Mouse (Mus musculus): ENCODE measurements at regions not wholly inside any gene's neighbourhood (a gene's known extent, or its start where the extent isn't known, plus 50 kb on each side); places are given as distances from the start of the nearest gene placed in this dataset.

DNA sequence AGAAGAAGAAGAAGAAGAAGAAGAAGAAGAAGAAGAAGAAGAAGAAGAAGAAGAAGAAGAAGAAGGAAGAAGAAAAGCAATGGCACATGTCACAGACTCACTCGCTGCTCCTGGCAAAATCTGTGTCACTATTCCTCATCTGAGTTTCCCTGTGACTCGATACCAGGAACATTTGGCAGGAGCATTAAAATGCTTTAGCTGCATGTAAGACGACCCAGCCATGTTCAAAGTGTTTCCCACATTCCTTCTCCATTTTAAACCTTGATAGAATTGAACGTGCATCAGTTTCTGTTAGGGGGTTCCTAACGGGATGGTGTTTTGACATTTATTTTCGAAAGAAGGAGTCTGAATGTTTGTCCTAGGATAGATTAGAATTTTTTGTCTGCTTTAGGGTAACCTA lies 51.2 kb upstream of the Pja2 start:
- Histone ChIP-seq H3K9me3 (no peaks in the 10 kb centered on the region), H3K27ac (no peak overlapping the region), H3K9ac (no peak overlapping the region), H3K4me1 (no peaks in the 10 kb centered on the region), H3K27me3 (no peaks in the 10 kb centered on the region), H3K4me3 (replicated peaks) (no peak overlapping the region), H3K36me3 (replicated peaks) (no peaks in the 10 kb centered on the region), H3K4me2 (no peak overlapping the region)
- 82% methylated on average over 6 of the region's 6 CpGs for WGBS
- no peak for ATAC-seq (ENCODE audit: low FRiP score)

DNA sequence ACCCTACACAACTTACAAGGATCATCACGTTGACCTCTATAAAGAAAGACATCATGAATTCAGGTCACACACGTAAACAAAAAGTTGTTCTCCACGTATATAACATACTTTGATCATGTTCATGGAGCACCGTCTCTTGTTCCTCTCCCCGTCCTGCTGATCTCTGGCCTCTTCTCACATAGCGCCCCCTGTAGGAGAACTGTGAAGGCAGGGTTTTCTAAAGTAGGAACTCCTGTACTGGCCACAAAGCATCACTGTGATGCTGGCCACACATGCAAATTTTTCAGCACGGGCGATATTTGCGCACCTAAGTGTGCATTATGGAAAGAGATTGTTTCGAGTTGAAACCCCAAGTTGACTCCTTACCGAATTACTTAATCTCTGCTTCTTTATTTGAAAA lies 51.9 kb upstream of the Pja2 start:
- Histone ChIP-seq H3K27ac (no peak overlapping the region), H3K9me3 (no peaks in the 10 kb centered on the region), H3K27me3 (no peaks in the 10 kb centered on the region), H3K4me1 (no peaks in the 10 kb centered on the region), H3K36me3 (replicated peaks) (no peaks in the 10 kb centered on the region), H3K4me3 (replicated peaks) (no peak overlapping the region), H3K9ac (no peak overlapping the region), H3K4me2 (no peak overlapping the region)
- no peak for ATAC-seq (ENCODE audit: low FRiP score)
- 91% methylated on average over 11 of the region's 11 CpGs for WGBS

DNA sequence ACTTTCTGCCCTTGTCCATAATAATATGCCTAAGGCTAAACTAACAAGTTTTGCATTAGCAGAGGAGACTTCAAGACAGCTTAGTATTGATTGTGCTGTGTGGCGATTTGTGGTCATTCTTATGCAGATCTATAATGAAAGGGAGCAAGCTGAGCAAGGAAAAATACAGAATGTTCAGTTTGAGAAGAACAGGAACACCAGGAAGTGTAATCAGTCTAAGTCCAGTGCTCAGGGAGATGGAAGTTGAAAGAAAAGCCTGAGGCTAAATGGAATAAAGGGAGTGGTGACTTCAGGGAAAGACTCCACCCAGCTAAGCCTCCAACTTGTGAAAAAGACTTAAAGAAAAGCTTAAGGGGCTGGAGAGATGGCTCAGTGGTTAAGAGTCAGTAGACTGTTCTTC lies 58.6 kb upstream of the Pja2 start:
- H3K27ac ChIP-seq: no peak overlapping the region
- ATAC-seq (ENCODE audit: low FRiP score): no peak
- no peaks in the 10 kb centered on the region for H3K27me3 ChIP-seq
- H3K4me2 ChIP-seq: no peak overlapping the region
- H3K9me3 ChIP-seq: 0 out of 2 replicates have a peak, but pooled peaks cover 3% of the 10 kb centered on the region
- H3K9ac ChIP-seq: no peak overlapping the region
- no peak overlapping the region for H3K4me3 ChIP-seq (replicated peaks)
- no peaks in the 10 kb centered on the region for H3K36me3 ChIP-seq (replicated peaks)
- H3K4me1 ChIP-seq: no peaks in the 10 kb centered on the region
- WGBS: 80% methylated on average over 1 of the region's 1 CpGs

DNA sequence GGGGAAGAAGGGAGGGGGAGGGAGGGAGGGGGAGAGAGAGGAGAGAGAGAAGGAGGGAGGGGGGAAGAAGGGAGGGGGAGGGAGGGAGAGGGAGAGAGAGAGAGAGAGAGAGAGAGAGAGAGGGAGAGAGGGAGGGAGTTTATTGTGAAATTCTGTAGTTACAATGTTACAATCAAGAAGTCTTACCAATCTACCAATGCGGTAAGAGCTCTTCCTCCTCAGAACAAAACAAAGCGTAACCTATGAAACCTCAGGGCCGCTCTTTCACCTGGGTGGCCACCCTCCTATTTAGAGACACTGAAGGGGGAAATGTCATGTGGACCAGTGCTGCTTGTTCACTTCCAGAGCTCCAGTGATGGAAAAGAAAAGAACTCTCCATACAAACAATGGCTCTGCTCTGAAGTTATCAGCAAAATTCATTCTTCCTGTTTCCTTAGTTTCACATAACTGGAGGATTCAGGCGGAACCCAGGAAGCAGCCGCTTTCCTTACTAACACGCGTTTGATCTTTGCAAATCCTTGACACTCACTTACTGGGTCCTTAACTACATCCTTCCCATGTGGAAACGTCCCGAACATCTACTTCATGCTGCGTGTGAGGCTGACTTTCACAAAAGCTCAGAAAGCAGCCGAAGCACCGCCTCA lies 65.7 kb upstream of the Pja2 start:
- no peak for ATAC-seq (ENCODE audit: low FRiP score)
- H3K4me3 ChIP-seq (replicated peaks): no peak overlapping the region
- WGBS: 64% methylated on average over 12 of the region's 12 CpGs

DNA sequence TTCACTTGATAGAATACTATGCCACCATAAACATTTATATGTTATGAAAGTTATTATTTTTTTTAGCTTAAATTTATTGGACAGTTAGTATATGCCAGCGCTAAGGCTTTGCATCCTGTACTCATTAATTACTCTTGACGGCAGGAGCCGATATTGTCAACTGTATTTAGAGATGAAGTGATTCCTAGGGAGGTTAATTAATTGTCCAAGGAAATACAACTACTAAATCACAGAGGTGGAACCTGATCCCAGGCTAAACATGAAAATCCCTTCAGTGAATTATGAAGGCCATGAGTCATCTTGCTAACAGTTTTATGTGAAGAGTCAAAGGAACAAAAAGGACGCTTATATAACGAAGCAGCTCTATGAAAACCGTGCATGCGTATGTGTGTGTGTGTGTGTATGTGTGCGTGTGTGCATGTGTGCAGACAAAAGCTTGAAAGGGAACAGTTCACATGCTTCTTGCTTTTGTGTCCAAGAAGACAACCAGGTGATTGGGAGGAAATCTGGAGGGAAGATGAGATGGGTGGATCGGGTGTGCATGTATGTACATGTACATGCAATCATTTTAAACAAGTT lies 66.5 kb upstream of the Pja2 start:
- Histone ChIP-seq H3K9ac (no peak overlapping the region), H3K27ac (no peak overlapping the region), H3K36me3 (replicated peaks) (no peaks in the 10 kb centered on the region), H3K27me3 (no peaks in the 10 kb centered on the region), H3K9me3 (no peaks in the 10 kb centered on the region), H3K4me2 (no peak overlapping the region), H3K4me3 (replicated peaks) (no peak overlapping the region), H3K4me1 (no peaks in the 10 kb centered on the region)
- WGBS: 82% methylated on average over 9 of the region's 9 CpGs
- no peak for ATAC-seq (ENCODE audit: low FRiP score)

More for the DNA sequence above, 65.7 kb upstream of the Pja2 start:
- no peaks in the 10 kb centered on the region for H3K4me1 ChIP-seq
- H3K36me3 ChIP-seq (replicated peaks): no peaks in the 10 kb centered on the region
- H3K9ac ChIP-seq: no peak overlapping the region
- H3K27ac ChIP-seq: no peak overlapping the region
- H3K9me3 ChIP-seq: no peaks in the 10 kb centered on the region
- no peaks in the 10 kb centered on the region for H3K27me3 ChIP-seq
- H3K4me2 ChIP-seq: no peak overlapping the region

DNA sequence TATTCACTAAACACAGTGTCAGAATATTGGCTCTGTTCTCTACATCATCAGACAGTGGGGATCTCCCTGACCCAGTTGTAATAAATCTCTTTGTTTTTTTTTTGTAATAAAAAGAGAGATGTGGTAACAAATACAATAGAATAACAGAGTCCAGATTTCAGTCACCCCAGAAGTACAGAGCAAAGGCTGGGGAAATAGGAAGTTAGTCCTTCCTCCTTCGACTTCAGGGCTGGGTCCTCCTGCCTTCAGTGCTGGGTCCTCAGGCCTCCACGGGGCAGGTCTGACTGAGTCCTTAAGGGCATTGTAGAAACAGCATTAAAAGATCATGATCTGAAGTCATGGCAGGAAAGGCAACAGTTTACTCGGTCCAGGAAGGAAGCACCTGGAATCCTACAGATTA lies 67.0 kb upstream of the Pja2 start:
- ATAC-seq (ENCODE audit: low FRiP score): no peak
- no peaks in the 10 kb centered on the region for H3K27me3 ChIP-seq
- 81% methylated on average over 3 of the region's 3 CpGs for WGBS

DNA sequence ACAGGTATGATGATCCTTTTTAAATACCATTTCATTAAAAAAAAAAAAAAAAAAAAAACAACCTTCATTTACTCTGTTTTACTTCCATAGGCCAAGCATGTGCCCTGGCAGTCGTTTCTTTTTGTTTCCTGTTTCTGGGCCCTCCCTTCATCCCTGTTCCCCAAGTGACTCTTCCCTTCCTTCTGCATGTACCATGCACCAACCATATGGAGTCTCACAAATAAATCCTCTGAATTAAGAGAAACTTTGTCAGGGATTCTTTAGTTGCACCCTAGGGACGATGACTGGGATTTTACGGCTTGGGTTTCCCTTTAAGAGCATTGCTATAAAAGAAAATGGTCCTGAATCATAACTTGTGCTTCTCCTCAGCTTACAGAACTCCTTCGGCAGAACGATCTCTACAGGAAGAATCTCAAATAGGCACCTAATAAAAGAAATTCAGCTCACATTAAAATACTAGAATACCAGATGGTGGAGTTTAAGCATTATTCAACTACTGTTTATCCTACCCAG lies 75.1 kb upstream of the Pja2 start:
- no peaks in the 10 kb centered on the region for H3K4me1 ChIP-seq
- ATAC-seq (ENCODE audit: low FRiP score): no peak
- no peaks in the 10 kb centered on the region for H3K9me3 ChIP-seq
- H3K9ac ChIP-seq: no peak overlapping the region
- H3K27me3 ChIP-seq: no peaks in the 10 kb centered on the region
- 79% methylated on average over 5 of the region's 5 CpGs for WGBS
- no peak overlapping the region for H3K27ac ChIP-seq
- no peak overlapping the region for H3K4me3 ChIP-seq (replicated peaks)
- H3K36me3 ChIP-seq (replicated peaks): no peaks in the 10 kb centered on the region
- H3K4me2 ChIP-seq: no peak overlapping the region

More for the DNA sequence above, 67.0 kb upstream of the Pja2 start:
- Histone ChIP-seq H3K4me3 (replicated peaks) (no peak overlapping the region), H3K36me3 (replicated peaks) (no peaks in the 10 kb centered on the region), H3K9me3 (no peaks in the 10 kb centered on the region), H3K4me2 (no peak overlapping the region), H3K27ac (no peak overlapping the region), H3K9ac (no peak overlapping the region), H3K4me1 (no peaks in the 10 kb centered on the region)

DNA sequence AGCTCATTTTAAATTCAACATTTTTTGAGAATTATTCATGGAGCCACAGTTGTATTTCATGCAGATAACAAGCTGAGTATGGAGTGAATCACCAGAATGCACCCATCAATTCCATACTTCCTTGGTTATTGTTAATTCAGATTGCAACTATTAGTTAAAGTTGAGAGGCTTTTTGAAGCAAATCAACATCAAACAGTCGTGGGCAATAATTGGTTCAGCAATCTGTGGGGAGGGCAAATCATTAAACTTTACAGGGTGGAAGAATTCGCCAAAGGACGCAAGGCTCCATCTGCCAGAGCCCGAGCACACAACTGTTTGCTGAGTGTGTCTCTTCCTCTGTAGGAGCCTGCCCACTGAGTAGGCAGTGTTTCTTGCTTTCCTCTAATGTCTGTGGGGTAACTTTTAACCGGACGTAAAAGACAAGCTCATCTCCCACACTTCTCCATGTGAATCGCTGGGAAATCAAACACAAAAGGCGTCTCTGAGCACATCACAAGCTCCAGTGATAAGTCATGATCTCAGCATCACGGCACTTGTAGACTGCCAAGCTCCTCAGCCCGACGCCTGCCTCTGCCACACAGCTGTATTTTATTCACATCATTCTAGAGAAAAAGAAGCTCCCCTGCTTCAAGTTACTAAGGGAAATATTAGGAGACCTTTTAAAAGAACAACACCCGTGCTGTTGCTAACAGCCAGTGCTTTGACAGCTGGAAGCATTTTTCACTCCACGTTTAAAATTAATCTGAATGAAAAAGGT lies 75.7 kb upstream of the Pja2 start:
- 74% methylated on average over 13 of the region's 13 CpGs for WGBS
- ATAC-seq (ENCODE audit: low FRiP score): no peak

DNA sequence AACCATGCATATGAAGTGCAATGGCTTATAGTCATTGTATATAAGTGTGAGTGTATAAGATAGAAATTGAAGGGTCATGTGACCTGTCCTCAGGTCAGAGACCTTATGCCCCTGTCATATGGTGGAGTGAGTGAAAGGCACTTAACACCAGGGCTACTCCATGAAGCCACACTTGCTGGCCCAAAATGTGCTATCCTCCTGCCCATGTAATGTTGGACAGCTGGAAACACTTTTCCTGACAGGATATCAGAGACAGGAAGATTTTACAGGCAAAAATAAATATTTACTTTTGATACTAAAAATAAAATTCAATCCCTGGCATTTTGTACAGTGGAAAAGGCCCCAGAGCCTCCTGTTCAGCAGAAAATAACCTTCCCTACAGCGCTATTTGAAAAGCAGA lies 94.1 kb upstream of the Pja2 start:
- Histone ChIP-seq H3K36me3 (replicated peaks) (no peaks in the 10 kb centered on the region), H3K9ac (no peak overlapping the region), H3K27me3 (no peaks in the 10 kb centered on the region), H3K4me3 (replicated peaks) (no peak overlapping the region), H3K4me2 (no peak overlapping the region), H3K27ac (no peak overlapping the region), H3K9me3 (no peaks in the 10 kb centered on the region), H3K4me1 (no peaks in the 10 kb centered on the region)
- no peak for ATAC-seq (ENCODE audit: low FRiP score)
- WGBS: 85% methylated on average over 1 of the region's 1 CpGs

More for the DNA sequence above, 75.7 kb upstream of the Pja2 start:
- Histone ChIP-seq H3K9ac (no peak overlapping the region), H3K9me3 (no peaks in the 10 kb centered on the region), H3K4me1 (no peaks in the 10 kb centered on the region), H3K4me3 (replicated peaks) (no peak overlapping the region), H3K27me3 (no peaks in the 10 kb centered on the region), H3K36me3 (replicated peaks) (no peaks in the 10 kb centered on the region), H3K4me2 (no peak overlapping the region), H3K27ac (no peak overlapping the region)

DNA sequence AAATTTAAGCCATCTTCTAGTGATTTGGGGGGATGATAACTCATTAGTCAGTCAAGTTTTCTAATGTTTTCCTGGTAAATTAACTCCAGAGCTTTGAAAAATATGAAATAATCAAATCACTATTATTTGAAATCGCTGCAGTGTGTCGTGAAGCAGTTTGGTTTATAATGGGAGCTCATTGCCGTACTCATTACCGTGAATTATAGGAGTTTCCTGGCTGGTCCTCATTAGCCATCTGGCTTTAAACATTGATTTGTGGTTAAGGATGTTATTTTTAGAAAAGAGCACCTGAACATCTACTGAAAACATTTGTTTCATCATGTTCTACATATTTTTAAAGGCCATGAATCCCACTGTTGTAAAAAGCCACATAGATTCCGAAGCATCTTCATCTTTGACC lies 94.8 kb upstream of the Pja2 start:
- 59% methylated on average over 5 of the region's 5 CpGs for WGBS
- H3K4me1 ChIP-seq: no peaks in the 10 kb centered on the region
- H3K9ac ChIP-seq: no peak overlapping the region
- H3K36me3 ChIP-seq (replicated peaks): no peaks in the 10 kb centered on the region
- no peak overlapping the region for H3K27ac ChIP-seq
- ATAC-seq (ENCODE audit: low FRiP score): no peak
- H3K4me3 ChIP-seq (replicated peaks): no peak overlapping the region
- no peaks in the 10 kb centered on the region for H3K9me3 ChIP-seq
- H3K27me3 ChIP-seq: no peaks in the 10 kb centered on the region
- H3K4me2 ChIP-seq: no peak overlapping the region

DNA sequence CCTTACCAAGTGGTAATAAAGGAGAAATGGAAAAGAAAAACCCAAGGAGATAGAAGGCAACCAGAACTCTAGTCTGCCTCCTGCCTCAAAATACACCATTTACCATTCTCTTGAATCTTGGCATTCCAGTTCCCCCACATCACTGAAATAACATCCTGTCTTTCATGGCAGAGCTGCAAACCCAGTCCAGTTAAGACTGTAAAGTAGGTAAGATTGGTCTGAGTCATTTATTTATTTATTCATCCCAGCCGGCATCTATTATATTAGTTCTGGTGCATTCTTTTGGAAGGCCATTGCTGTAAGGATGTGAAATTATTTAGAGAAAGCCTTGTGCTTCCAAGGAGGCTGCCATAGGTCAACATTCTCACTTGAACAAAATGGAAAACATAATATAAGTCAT lies 107.9 kb upstream of the Pja2 start:
- Histone ChIP-seq H3K27me3 (no peaks in the 10 kb centered on the region), H3K4me1 (no peaks in the 10 kb centered on the region), H3K4me3 (replicated peaks) (no peak overlapping the region), H3K4me2 (no peak overlapping the region), H3K36me3 (replicated peaks) (no peaks in the 10 kb centered on the region), H3K9ac (no peak overlapping the region), H3K9me3 (no peaks in the 10 kb centered on the region), H3K27ac (no peak overlapping the region)
- ATAC-seq (ENCODE audit: low FRiP score): no peak
- 89% methylated on average over 1 of the region's 1 CpGs for WGBS

DNA sequence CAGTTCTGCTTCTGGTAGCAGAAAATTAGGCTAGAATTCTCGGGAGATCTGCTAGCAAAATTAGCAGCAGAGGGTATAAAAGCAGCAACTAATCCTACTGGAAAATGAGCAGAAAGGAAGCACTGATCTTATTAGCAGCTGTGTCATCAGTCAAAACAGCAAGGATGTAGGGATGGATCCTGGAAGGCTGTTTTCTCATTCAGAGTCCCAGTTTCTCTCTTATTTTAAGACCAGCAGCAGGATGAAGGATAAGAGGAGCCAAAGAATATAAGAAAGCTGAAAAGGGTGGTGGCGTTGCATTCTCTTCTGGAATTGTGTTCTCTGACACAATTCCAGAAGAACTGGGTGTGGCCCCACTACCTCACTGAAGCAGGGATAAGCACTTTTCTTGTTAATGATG lies 123.0 kb upstream of the Pja2 start:
- H3K4me3 ChIP-seq (replicated peaks): no peak overlapping the region
- no peaks in the 10 kb centered on the region for H3K4me1 ChIP-seq
- no peaks in the 10 kb centered on the region for H3K9me3 ChIP-seq
- WGBS: 67% methylated on average over 2 of the region's 2 CpGs
- H3K36me3 ChIP-seq (replicated peaks): no peaks in the 10 kb centered on the region
- H3K4me2 ChIP-seq: no peak overlapping the region
- no peak for ATAC-seq (ENCODE audit: low FRiP score)
- H3K9ac ChIP-seq: no peak overlapping the region
- no peaks in the 10 kb centered on the region for H3K27me3 ChIP-seq
- H3K27ac ChIP-seq: no peak overlapping the region

DNA sequence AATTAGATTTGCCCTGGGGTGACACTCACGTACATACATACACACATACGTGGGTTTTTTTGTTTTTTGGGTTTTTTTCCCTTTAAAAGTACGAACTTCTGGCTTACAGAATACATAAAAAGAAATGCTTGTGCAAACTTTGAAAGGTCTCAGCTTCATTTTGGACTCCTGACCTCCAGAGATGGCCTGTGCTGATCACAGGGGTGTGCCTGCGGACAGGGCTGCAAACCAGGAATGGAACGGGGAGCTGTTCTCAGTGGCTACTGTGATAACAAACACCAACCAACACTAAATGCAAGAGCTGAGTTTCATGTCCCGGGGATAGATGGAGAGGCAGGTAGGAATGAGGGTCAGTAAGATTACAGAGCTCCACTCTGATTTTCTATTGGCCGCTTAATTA lies 134.3 kb upstream of the Man2a1 start:
- no peaks in the 10 kb centered on the region for H3K9me3 ChIP-seq
- no peaks in the 10 kb centered on the region for H3K36me3 ChIP-seq (replicated peaks)
- H3K27me3 ChIP-seq: no peaks in the 10 kb centered on the region
- H3K27ac ChIP-seq: no peak overlapping the region
- H3K4me1 ChIP-seq: no peaks in the 10 kb centered on the region
- no peak overlapping the region for H3K4me2 ChIP-seq
- no peak overlapping the region for H3K9ac ChIP-seq
- WGBS: 86% methylated on average over 7 of the region's 7 CpGs
- ATAC-seq (ENCODE audit: low FRiP score): no peak
- H3K4me3 ChIP-seq (replicated peaks): no peak overlapping the region

Measured in forebrain, embryonic 12.5 days (tissue).